Mouse (Mus musculus) embryonic facial prominence, embryonic 12.5 days (tissue): ENCODE measurements around the gene Zfp273. TPM values are rescaled to one million over a fixed set of nuclear protein-coding genes. Genes with fewer than 3 reads are reported as not detected.
"Not testable (repeated sequence)": the region's sequence is repeated elsewhere in the genome, so short reads cannot be mapped to it uniquely, and the experiment has no call there.

ENCODE experiments used
- ATAC-seq: fragments of 200-750 bp; cut with Nextera tagmentation; 2 replicates; pipeline ENCODE4 v1.8.0; 2017; ENCODE audit not compliant: insufficient number of reproducible peaks, insufficient read depth, low FRiP score, low TSS enrichment
- H3K27ac ChIP-seq: fragments of 300-500 bp; sonication (generic); 2 replicates; pipeline ENCODE4 v1.5.1; 2016; ENCODE audit warnings: mild to moderate bottlenecking
- H3K27me3 ChIP-seq: fragments of 300-500 bp; sonication (generic); 2 replicates; pipeline ENCODE4 v1.6.1; 2016; ENCODE audit warnings: mild to moderate bottlenecking, moderate library complexity
- H3K36me3 ChIP-seq: fragments of 300-500 bp; sonication (generic); 2 replicates; pipeline ENCODE4 v1.6.1; 2016; ENCODE audit warnings: mild to moderate bottlenecking
- H3K4me1 ChIP-seq: fragments of 300-500 bp; sonication (generic); 2 replicates; pipeline ENCODE4 v1.6.1; 2016
- H3K4me2 ChIP-seq: fragments of 300-500 bp; sonication (generic); replicated peaks from 2 replicates; pipeline ENCODE4 v1.6.1; 2016; ENCODE audit warnings: mild to moderate bottlenecking, moderate library complexity
- H3K4me3 ChIP-seq: fragments of 300-500 bp; sonication (generic); 2 replicates; pipeline ENCODE4 v1.5.1; 2016; ENCODE audit warnings: mild to moderate bottlenecking
- H3K9ac ChIP-seq: fragments of 300-500 bp; sonication (generic); 2 replicates; pipeline ENCODE4 v1.6.1; 2016; ENCODE audit warnings: mild to moderate bottlenecking, moderate library complexity
- H3K9me3 ChIP-seq: fragments of 300-500 bp; sonication (generic); 2 replicates; pipeline ENCODE4 v1.6.1; 2016; ENCODE audit warnings: mild to moderate bottlenecking, moderate library complexity
- WGBS: fragments of 180-500 bp; shearing (Covaris S2); methylation state at CpG from one replicate; pipeline ENCODE4 v1.1.7; 2016; 5-methylcytosine and 5-hydroxymethylcytosine counted together
- polyA plus RNA-seq: library from polyadenylated mRNA; unstranded; fragments of >200 nt; fragmentation: Nextera tagmentation; extraction: Ambion mirVana; gene quantifications from 2 replicates; pipeline ENCODE4 v1.2.1, GENCODE M21; 2016

Gene Zfp273
- polyA plus RNA-seq = 9.2 and 9.6 TPM in 2 replicates

DNA sequence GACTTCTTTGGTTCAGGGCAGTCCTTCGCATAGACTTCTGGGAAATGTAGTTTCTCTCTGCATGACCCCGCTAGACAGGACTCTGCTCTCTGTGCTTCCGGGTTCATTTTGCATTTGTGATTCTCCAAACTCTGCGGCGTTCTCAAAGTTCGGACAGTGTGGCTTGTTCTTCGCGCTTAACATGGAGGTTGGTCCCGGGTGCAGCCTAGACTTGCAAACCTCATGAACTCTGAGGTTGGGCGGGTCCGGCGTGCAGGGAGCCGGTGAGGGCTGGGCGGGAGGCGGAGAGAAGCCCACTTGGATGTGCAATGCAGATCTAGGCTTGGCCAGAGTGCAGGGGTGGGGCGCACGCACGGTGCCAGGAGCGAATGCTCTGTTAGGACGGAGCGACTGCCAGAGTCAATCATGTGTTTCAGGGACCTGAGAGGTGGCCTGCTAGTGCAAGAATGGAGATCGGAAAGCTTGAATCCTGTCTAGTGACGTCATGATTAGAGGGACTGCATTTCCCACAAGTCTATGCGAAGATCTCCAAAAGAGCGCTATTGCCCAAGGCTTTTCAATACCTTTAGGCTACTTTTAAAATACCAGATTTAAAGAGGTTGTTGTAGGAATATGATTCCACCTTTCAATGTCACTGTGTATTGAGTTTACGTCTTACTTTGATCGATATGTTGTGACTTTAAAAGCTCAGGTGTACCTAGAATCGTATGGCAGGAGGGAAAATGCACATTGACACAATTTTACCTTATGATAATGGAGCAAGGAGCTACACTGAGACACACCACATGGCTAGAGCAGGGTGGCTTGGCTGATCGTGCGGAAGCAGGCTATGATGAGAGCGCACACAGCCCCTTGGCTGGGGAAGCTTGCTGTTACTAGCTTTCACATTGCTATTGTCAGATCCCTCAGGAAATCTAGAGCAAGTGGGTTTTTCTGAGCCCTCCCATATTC, at the start of gene Zfp273:
TSS of gene Zfp273 (plus strand) at position 31 of the 951 bp plus-strand sequence.
- Histone ChIP-seq H3K27me3 (no peaks in the 10 kb centered on the region), H3K9ac (peak within 1 kb of the TSS; percentile 60), H3K4me2 (peak within 1 kb of the TSS; percentile 57), H3K4me3 (peak within 1 kb of the TSS; percentile 76), H3K27ac (peak within 1 kb of the TSS; percentile 84), H3K9me3 (0 out of 2 replicates have a peak, but pooled peaks cover 3% of the 10 kb centered on the region), H3K4me1 (no peaks in the 10 kb centered on the region), H3K36me3 (0 out of 2 replicates have a peak, but pooled peaks cover 6% of the 10 kb centered on the region)
- whole genome bisulfite sequencing = 4% methylated on average over 31 of the region's 31 CpGs
- peak; percentile 92 for ATAC-seq

GRCm38 (mm10) chr13:67779265-67780221, 34.0 kb upstream of the Zfp273 start, which contains the start of gene Zfp493:
Zfp493 (plus strand) TSS chr13:67779693.
- Histone ChIP-seq H3K36me3 (no peaks in the 10 kb centered on the region), H3K9me3 (no peaks in the 10 kb centered on the region), H3K4me1 (no peaks in the 10 kb centered on the region), H3K4me3 (peak within 1 kb of the TSS; percentile 70), H3K9ac (peak within 1 kb of the TSS; percentile 69), H3K27me3 (no peaks in the 10 kb centered on the region), H3K27ac (peak within 1 kb of the TSS; percentile 54; the same call in 1 of the 2 replicates), H3K4me2 (peak within 1 kb of the TSS; percentile 75)
- 9% methylated on average over 26 of the region's 26 CpGs for WGBS
- ATAC-seq = peak; percentile 91

GRCm38 (mm10) chr13:67791921-67792455, 21.6 kb upstream of the Zfp273 start:
- ATAC-seq = no peak
- no peak overlapping the region for H3K27ac ChIP-seq
- no peaks in the 10 kb centered on the region for H3K27me3 ChIP-seq
- peaks cover 5% of the 10 kb centered on the region for H3K36me3 ChIP-seq
- H3K4me3 ChIP-seq = no peak overlapping the region
- no peaks in the 10 kb centered on the region for H3K4me1 ChIP-seq
- 90% methylated on average over 10 of the region's 10 CpGs for WGBS
- 0 out of 2 replicates have a peak, but pooled peaks cover 3% of the 10 kb centered on the region for H3K9me3 ChIP-seq
- no peak overlapping the region for H3K4me2 ChIP-seq
- H3K9ac ChIP-seq = no peak overlapping the region

- Histone ChIP-seq H3K4me1 (no peaks in the 10 kb centered on the region), H3K9me3 (no peaks in the 10 kb centered on the region), H3K9ac (no peak overlapping the region), H3K4me2 (no peak overlapping the region), H3K27me3 (no peaks in the 10 kb centered on the region), H3K36me3 (no peaks in the 10 kb centered on the region), H3K4me3 (no peak overlapping the region), H3K27ac (no peak overlapping the region)
- 74% methylated on average over 3 of the region's 3 CpGs for WGBS
- no peak for ATAC-seq
Measured at GRCm38 (mm10) chr13:67798618-67799017, 14.9 kb upstream of the Zfp273 start.

- 83% methylated on average over 3 of the region's 3 CpGs for WGBS
- H3K4me3 ChIP-seq, H3K27ac ChIP-seq, H3K4me1 ChIP-seq, H3K36me3 ChIP-seq, H3K27me3 ChIP-seq, H3K9ac ChIP-seq, ATAC-seq, H3K9me3 ChIP-seq, H3K4me2 ChIP-seq: not testable (repeated sequence)
Measured at GRCm38 (mm10) chr13:67799151-67799550, 14.4 kb upstream of the Zfp273 start.

DNA sequence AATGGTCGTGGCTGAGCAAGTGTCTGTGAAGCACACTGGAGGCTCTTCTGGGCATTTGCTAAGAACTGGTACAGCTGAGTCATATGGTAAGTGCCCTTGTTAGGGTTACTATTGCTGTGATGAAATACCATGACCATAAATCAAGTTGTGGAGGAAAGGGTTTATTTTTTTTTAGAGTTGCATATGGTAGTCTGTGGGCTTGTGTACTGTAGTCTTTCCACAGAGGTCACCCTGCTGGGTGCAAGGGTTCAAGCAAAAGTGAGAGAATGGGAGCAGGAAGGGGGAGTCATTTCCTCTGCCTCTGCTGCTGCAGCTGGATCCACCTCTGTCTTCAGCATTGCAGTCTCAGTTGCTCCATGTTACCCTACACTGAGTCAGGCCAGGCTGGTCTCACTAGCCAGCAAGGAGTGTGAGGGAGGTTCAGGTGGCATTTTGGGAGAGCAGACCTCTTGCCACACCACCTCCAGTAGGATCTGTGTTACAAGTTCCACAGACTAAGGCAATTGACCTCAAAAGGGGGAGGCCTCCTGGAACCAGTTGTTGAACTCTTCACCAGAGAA, 1.8 kb upstream of the Zfp273 start:
- no peak for ATAC-seq
- Histone ChIP-seq H3K36me3 (no peaks in the 10 kb centered on the region), H3K27me3 (no peaks in the 10 kb centered on the region), H3K4me1 (no peaks in the 10 kb centered on the region), H3K27ac (no peak overlapping the region), H3K9me3 (no peaks in the 10 kb centered on the region), H3K4me3 (no peak overlapping the region), H3K4me2 (no peak overlapping the region), H3K9ac (no peak overlapping the region)
- WGBS = 68% methylated on average over 1 of the region's 1 CpGs

- Histone ChIP-seq H3K4me2 (no peak overlapping the region; the same call in 1 of the 2 replicates), H3K27ac (no peak overlapping the region), H3K27me3 (no peaks in the 10 kb centered on the region), H3K4me1 (no peaks in the 10 kb centered on the region), H3K9me3 (no peaks in the 10 kb centered on the region), H3K9ac (no peak overlapping the region; the same call in 1 of the 2 replicates), H3K36me3 (no peaks in the 10 kb centered on the region), H3K4me3 (peak overlapping the region; percentile 76)
- 78% methylated on average over 8 of the region's 8 CpGs for WGBS
- 0 out of 2 replicates have a peak, but pooled peaks have one; percentile 14 for ATAC-seq
Measured at GRCm38 (mm10) chr13:67812961-67813709, 405 bp upstream of the Zfp273 start.

- peaks cover 11% of the 10 kb centered on the region; the same call in 1 of the 2 replicates for H3K9me3 ChIP-seq
- H3K27ac ChIP-seq = no peak overlapping the region
- H3K4me1 ChIP-seq = no peaks in the 10 kb centered on the region
- H3K27me3 ChIP-seq = no peaks in the 10 kb centered on the region
- H3K36me3 ChIP-seq = 0 out of 2 replicates have a peak, but pooled peaks cover 18% of the 10 kb centered on the region
- ATAC-seq = no peak
- H3K4me2 ChIP-seq = no peak overlapping the region
- no peak overlapping the region for H3K9ac ChIP-seq
- 90% methylated on average over 1 of the region's 1 CpGs for WGBS
- H3K4me3 ChIP-seq = no peak overlapping the region
Measured at GRCm38 (mm10) chr13:67818636-67819035, 5.1 kb downstream of the Zfp273 start.

- WGBS = 2% methylated on average over 14 of the region's 14 CpGs
- Histone ChIP-seq H3K36me3 (peaks cover 11% of the 10 kb centered on the region), H3K9ac (peak within 1 kb of the TSS; percentile 49), H3K4me3 (peak within 1 kb of the TSS; percentile 49), H3K4me1 (no peaks in the 10 kb centered on the region), H3K27ac (no peak within 1 kb of the TSS), H3K4me2 (peak within 1 kb of the TSS; percentile 51), H3K9me3 (peaks cover 5% of the 10 kb centered on the region; the same call in 1 of the 2 replicates), H3K27me3 (no peaks in the 10 kb centered on the region)
- peak; percentile 79; the same call in 1 of the 2 replicates for ATAC-seq
Measured at GRCm38 (mm10) chr13:67830911-67831336, 17.4 kb downstream of the Zfp273 start, which contains the start of gene Gm10037. Gm10037 (plus strand) TSS chr13:67831106.

GRCm38 (mm10) chr13:67833137-67833536, 19.6 kb downstream of the Zfp273 start:
- H3K27me3 ChIP-seq, H3K4me3 ChIP-seq, ATAC-seq, H3K9me3 ChIP-seq, H3K4me1 ChIP-seq, H3K27ac ChIP-seq, H3K4me2 ChIP-seq, H3K9ac ChIP-seq, H3K36me3 ChIP-seq: not testable (repeated sequence)
